Mouse (Mus musculus): ENCODE data around the gene Gm13539. TPM values are rescaled to one million over a fixed set of nuclear protein-coding genes. Genes with fewer than 3 reads are reported as not detected.
"Not testable (repeated sequence)": the region's sequence is repeated elsewhere in the genome, so short reads cannot be mapped to it uniquely, and the experiment has no call there.

The Gm13539 gene
- polyA plus RNA-seq (2012; rRNA removed) = not detected in 2 replicates
- not detected in 2 replicates for polyA plus RNA-seq (2014; fragmentation: Nextera tagmentation; extraction: Ambion mirVana)

GRCm38 (mm10) chr2:25781957-25782356, at the start of gene Gm13539:
TSS of gene Gm13539 (plus strand) at chr2:25782257.
- TF ChIP-seq POLR2A (IDR thresholded peaks at IDR 0.05; ENCODE audit: borderline replicate concordance, extremely low read depth, insufficient read depth, insufficient read length) = no peak
- H3K27me3 ChIP-seq (ENCODE audit: control insufficient read depth, insufficient read depth, low read length) = no peaks in the 10 kb centered on the region
- no peaks in the 10 kb centered on the region for H3K36me3 ChIP-seq (ENCODE audit: control insufficient read depth, insufficient read depth, low read length)
- ATAC-seq (ENCODE audit: low FRiP score, low read depth) (no peak), DNase-seq (ENCODE audit: low spot score) (no peak)
- no peaks in the 10 kb centered on the region for H3K9me3 ChIP-seq (ENCODE audit: control insufficient read depth, low read length)
- no peak within 1 kb of the TSS for H3K9ac ChIP-seq (ENCODE audit: low read depth, low read length, severe bottlenecking)
- no peak within 1 kb of the TSS for H3K27ac ChIP-seq (replicated peaks; ENCODE audit: low read depth, low read length)
- H3K4me3 ChIP-seq (replicated peaks; ENCODE audit: low read length) = no peak within 1 kb of the TSS
- 78% methylated on average over 3 of the region's 3 CpGs for WGBS
- no peaks in the 10 kb centered on the region for H3K4me1 ChIP-seq (ENCODE audit: control insufficient read depth, insufficient read depth, low read length)
- H3K4me2 ChIP-seq (replicated peaks; ENCODE audit: low read depth, low read length, severe bottlenecking) = no peak within 1 kb of the TSS

GRCm38 (mm10) chr2:25733199-25733930, 48.7 kb upstream of the Gm13539 start:
- Histone ChIP-seq H3K4me3 (replicated peaks; ENCODE audit: low read length) (no peak overlapping the region), H3K4me2 (replicated peaks; ENCODE audit: low read depth, low read length, severe bottlenecking) (no peak overlapping the region), H3K36me3 (ENCODE audit: control insufficient read depth, insufficient read depth, low read length) (no peaks in the 10 kb centered on the region), H3K27me3 (ENCODE audit: control insufficient read depth, insufficient read depth, low read length) (no peaks in the 10 kb centered on the region), H3K27ac (replicated peaks; ENCODE audit: low read depth, low read length) (no peak overlapping the region), H3K9ac (ENCODE audit: low read depth, low read length, severe bottlenecking) (no peak overlapping the region), H3K4me1 (ENCODE audit: control insufficient read depth, insufficient read depth, low read length) (no peaks in the 10 kb centered on the region), H3K9me3 (ENCODE audit: control insufficient read depth, low read length) (no peaks in the 10 kb centered on the region)
- no peak for TF ChIP-seq POLR2A (IDR thresholded peaks at IDR 0.05; ENCODE audit: borderline replicate concordance, extremely low read depth, insufficient read depth, insufficient read length)
- ATAC-seq (ENCODE audit: low FRiP score, low read depth) (no peak), DNase-seq (ENCODE audit: low spot score) (no peak)
- 55% methylated on average over 2 of the region's 2 CpGs for WGBS

- WGBS = 100% methylated on average over 2 of the region's 3 CpGs
- not testable (repeated sequence) for H3K4me1 ChIP-seq (ENCODE audit: control insufficient read depth, insufficient read depth, low read length); H3K27me3 ChIP-seq (ENCODE audit: control insufficient read depth, insufficient read depth, low read length); H3K9ac ChIP-seq (ENCODE audit: low read depth, low read length, severe bottlenecking); H3K36me3 ChIP-seq (ENCODE audit: control insufficient read depth, insufficient read depth, low read length); H3K4me3 ChIP-seq (replicated peaks; ENCODE audit: low read length); H3K4me2 ChIP-seq (replicated peaks; ENCODE audit: low read depth, low read length, severe bottlenecking); ATAC-seq (ENCODE audit: low FRiP score, low read depth); DNase-seq (ENCODE audit: low spot score); H3K9me3 ChIP-seq (ENCODE audit: control insufficient read depth, low read length); H3K27ac ChIP-seq (replicated peaks; ENCODE audit: low read depth, low read length)
Measured at GRCm38 (mm10) chr2:25736709-25737108, 45.3 kb upstream of the Gm13539 start, which contains the start of gene Obp2b. TSS of gene Obp2b (plus strand) at chr2:25737009.

GRCm38 (mm10) chr2:25741671-25742070, 40.4 kb upstream of the Gm13539 start:
- Histone ChIP-seq H3K27me3 (ENCODE audit: control insufficient read depth, insufficient read depth, low read length) (no peaks in the 10 kb centered on the region), H3K4me2 (replicated peaks; ENCODE audit: low read depth, low read length, severe bottlenecking) (no peak overlapping the region), H3K9ac (ENCODE audit: low read depth, low read length, severe bottlenecking) (no peak overlapping the region), H3K36me3 (ENCODE audit: control insufficient read depth, insufficient read depth, low read length) (no peaks in the 10 kb centered on the region), H3K9me3 (ENCODE audit: control insufficient read depth, low read length) (no peaks in the 10 kb centered on the region), H3K4me3 (replicated peaks; ENCODE audit: low read length) (no peak overlapping the region), H3K27ac (replicated peaks; ENCODE audit: low read depth, low read length) (no peak overlapping the region), H3K4me1 (ENCODE audit: control insufficient read depth, insufficient read depth, low read length) (no peaks in the 10 kb centered on the region)
- TF ChIP-seq POLR2A (IDR thresholded peaks at IDR 0.05; ENCODE audit: borderline replicate concordance, extremely low read depth, insufficient read depth, insufficient read length) = no peak
- DNase-seq (ENCODE audit: low spot score) (no peak), ATAC-seq (ENCODE audit: low FRiP score, low read depth) (no peak)
- 66% methylated on average over 1 of the region's 1 CpGs for WGBS

- no peak overlapping the region for H3K27ac ChIP-seq (replicated peaks; ENCODE audit: low read depth, low read length)
- H3K4me2 ChIP-seq (replicated peaks; ENCODE audit: low read depth, low read length, severe bottlenecking) = no peak overlapping the region
- H3K4me1 ChIP-seq (ENCODE audit: control insufficient read depth, insufficient read depth, low read length) = no peaks in the 10 kb centered on the region
- 89% methylated on average over 1 of the region's 1 CpGs for WGBS
- no peak for ATAC-seq (ENCODE audit: low FRiP score, low read depth)
- H3K9ac ChIP-seq (ENCODE audit: low read depth, low read length, severe bottlenecking) = no peak overlapping the region
- no peak overlapping the region for H3K4me3 ChIP-seq (replicated peaks; ENCODE audit: low read length)
- H3K36me3 ChIP-seq (ENCODE audit: control insufficient read depth, insufficient read depth, low read length) = no peaks in the 10 kb centered on the region
- no peak for DNase-seq (ENCODE audit: low spot score)
- H3K9me3 ChIP-seq (ENCODE audit: control insufficient read depth, low read length) = no peaks in the 10 kb centered on the region
- no peaks in the 10 kb centered on the region for H3K27me3 ChIP-seq (ENCODE audit: control insufficient read depth, insufficient read depth, low read length)
- TF ChIP-seq POLR2A (IDR thresholded peaks at IDR 0.05; ENCODE audit: borderline replicate concordance, extremely low read depth, insufficient read depth, insufficient read length) = no peak
Measured at GRCm38 (mm10) chr2:25754201-25754600, 27.9 kb upstream of the Gm13539 start.
